Mouse (Mus musculus) midbrain, embryonic 12.5 days (tissue): ENCODE results near the gene Wdr83. TPM values are rescaled to one million over a fixed set of nuclear protein-coding genes. Genes with fewer than 3 reads are reported as not detected.

ENCODE experiments used
- ATAC-seq: fragments of 200-750 bp; cut with Nextera tagmentation; 2 replicates; pipeline ENCODE4 v1.8.0; 2017; ENCODE audit warnings: low read depth, moderate TSS enrichment, moderate library complexity; ENCODE audit not compliant: low FRiP score
- H3K27ac ChIP-seq: fragments of 300-500 bp; sonication (generic); replicated peaks from 2 replicates; pipeline ENCODE4 v1.5.1; 2016; ENCODE audit warnings: mild to moderate bottlenecking
- H3K27me3 ChIP-seq: fragments of 300-500 bp; sonication (generic); 2 replicates; pipeline ENCODE4 v1.6.1; 2016; ENCODE audit warnings: mild to moderate bottlenecking
- H3K36me3 ChIP-seq: fragments of 300-500 bp; sonication (generic); 2 replicates; pipeline ENCODE4 v1.6.1; 2016
- H3K4me1 ChIP-seq: fragments of 300-500 bp; sonication (generic); 2 replicates; pipeline ENCODE4 v1.6.1; 2016
- H3K4me2 ChIP-seq: fragments of 300-500 bp; sonication (generic); replicated peaks from 2 replicates; pipeline ENCODE4 v1.6.1; 2016; ENCODE audit warnings: mild to moderate bottlenecking, moderate library complexity
- H3K4me3 ChIP-seq: fragments of 300-500 bp; sonication (generic); 2 replicates; pipeline ENCODE4 v1.5.1; 2016; ENCODE audit warnings: mild to moderate bottlenecking
- H3K9ac ChIP-seq: fragments of 300-500 bp; sonication (generic); replicated peaks from 2 replicates; pipeline ENCODE4 v1.6.1; 2016; ENCODE audit warnings: mild to moderate bottlenecking, moderate library complexity
- H3K9me3 ChIP-seq: fragments of 300-500 bp; sonication (generic); 2 replicates; pipeline ENCODE4 v1.6.1; 2016; ENCODE audit warnings: mild to moderate bottlenecking
- WGBS: fragments of 180-500 bp; shearing (Covaris S2); methylation state at CpG from one replicate; pipeline ENCODE4 v1.1.7; 2016; 5-methylcytosine and 5-hydroxymethylcytosine counted together
- polyA plus RNA-seq: library from polyadenylated mRNA; unstranded; fragments of >200 nt; fragmentation: Nextera tagmentation; extraction: Ambion mirVana; gene quantifications from 2 replicates; pipeline ENCODE4 v1.2.1, GENCODE M21; 2016

Wdr83 gene
- polyA plus RNA-seq, 1 experiment from 2014 or later, result 54.2 TPM

DNA sequence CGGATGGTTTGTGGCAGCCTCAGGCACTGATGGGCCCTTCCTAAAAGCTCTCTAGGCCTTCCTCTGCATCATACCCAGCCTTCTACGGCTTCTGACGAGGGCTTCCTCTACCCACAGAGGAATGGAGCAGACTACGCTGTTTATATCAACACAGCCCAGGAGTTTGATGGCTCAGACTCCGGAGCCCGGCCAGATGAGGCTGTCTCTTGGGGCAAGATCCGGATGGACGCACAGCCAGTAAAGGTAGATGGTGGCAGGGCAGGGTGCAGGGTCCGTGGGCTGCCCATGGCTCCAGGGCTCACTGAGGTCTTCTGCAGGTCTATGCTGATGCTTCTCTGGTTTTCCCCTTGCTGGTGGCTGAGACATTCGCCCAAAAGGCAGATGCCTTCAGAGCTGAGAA lies 6.5 kb downstream of the Wdr83 start:
- ATAC-seq, result no peak
- no peak overlapping the region for H3K4me2 ChIP-seq
- no peak overlapping the region for H3K27ac ChIP-seq
- H3K9ac ChIP-seq, result no peak overlapping the region
- no peak overlapping the region for H3K4me3 ChIP-seq
- peaks cover 54% of the 10 kb centered on the region for H3K36me3 ChIP-seq
- H3K4me1 ChIP-seq, result peaks cover 22% of the 10 kb centered on the region
- no peaks in the 10 kb centered on the region for H3K9me3 ChIP-seq
- WGBS, result 90% methylated on average over 10 of the region's 10 CpGs
- H3K27me3 ChIP-seq, result no peaks in the 10 kb centered on the region

GRCm38 (mm10) chr8:85074167-85074566 lies 6.9 kb downstream of the Wdr83 start:
- 87% methylated on average over 10 of the region's 10 CpGs for WGBS
- Histone ChIP-seq H3K4me1 (peaks cover 18% of the 10 kb centered on the region), H3K27me3 (no peaks in the 10 kb centered on the region), H3K9me3 (no peaks in the 10 kb centered on the region), H3K36me3 (peaks cover 54% of the 10 kb centered on the region), H3K4me3 (no peak overlapping the region), H3K4me2 (no peak overlapping the region), H3K9ac (no peak overlapping the region), H3K27ac (no peak overlapping the region)
- ATAC-seq, result no peak

GRCm38 (mm10) chr8:85073041-85073612 lies 8.0 kb downstream of the Wdr83 start:
- H3K4me2 ChIP-seq, result peak overlapping the region; percentile 78; the same call in 1 of the 2 replicates
- no peaks in the 10 kb centered on the region for H3K9me3 ChIP-seq
- H3K36me3 ChIP-seq, result peaks cover 46% of the 10 kb centered on the region
- no peak for ATAC-seq
- no peak overlapping the region for H3K9ac ChIP-seq
- peak overlapping the region; percentile 7; the same call in 1 of the 2 replicates for H3K4me3 ChIP-seq
- 94% methylated on average over 15 of the region's 15 CpGs for WGBS
- H3K4me1 ChIP-seq, result peaks cover 18% of the 10 kb centered on the region
- no peaks in the 10 kb centered on the region for H3K27me3 ChIP-seq
- H3K27ac ChIP-seq, result no peak overlapping the region

DNA sequence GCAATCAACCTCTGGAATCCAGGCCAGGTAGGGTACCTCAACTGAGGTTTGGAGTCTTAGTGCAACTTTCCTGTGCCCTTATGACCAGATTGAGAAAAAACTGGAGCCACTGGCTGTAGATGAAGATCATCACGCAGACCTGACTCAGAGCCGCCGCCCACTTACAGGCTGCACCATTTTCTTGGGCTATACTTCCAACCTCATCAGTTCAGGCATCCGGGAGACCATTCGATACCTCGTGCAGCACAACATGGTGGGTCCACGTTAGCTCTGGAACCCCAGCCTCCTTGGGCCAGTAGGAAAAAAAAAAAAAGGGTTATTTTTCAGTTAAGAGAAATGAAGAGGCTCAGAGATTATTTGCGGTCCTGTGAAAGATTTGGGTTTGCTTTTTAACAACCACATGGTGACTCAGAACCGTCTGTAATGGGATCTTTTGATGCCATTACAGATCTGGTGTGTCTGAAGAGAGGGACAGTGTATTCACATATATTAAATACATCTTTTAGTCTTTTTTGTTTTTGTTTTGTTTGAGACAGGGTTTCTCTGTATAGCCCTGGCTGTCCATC lies 8.7 kb downstream of the Wdr83 start:
- Histone ChIP-seq H3K36me3 (peaks cover 45% of the 10 kb centered on the region), H3K9me3 (no peaks in the 10 kb centered on the region), H3K27ac (peak overlapping the region; percentile 95), H3K4me2 (peak overlapping the region; percentile 78), H3K4me3 (peak overlapping the region; percentile 90), H3K4me1 (peaks cover 18% of the 10 kb centered on the region), H3K27me3 (no peaks in the 10 kb centered on the region), H3K9ac (peak overlapping the region; percentile 84)
- ATAC-seq, result 0 out of 2 replicates have a peak, but pooled peaks have one; percentile 20
- 43% methylated on average over 9 of the region's 9 CpGs for WGBS

DNA sequence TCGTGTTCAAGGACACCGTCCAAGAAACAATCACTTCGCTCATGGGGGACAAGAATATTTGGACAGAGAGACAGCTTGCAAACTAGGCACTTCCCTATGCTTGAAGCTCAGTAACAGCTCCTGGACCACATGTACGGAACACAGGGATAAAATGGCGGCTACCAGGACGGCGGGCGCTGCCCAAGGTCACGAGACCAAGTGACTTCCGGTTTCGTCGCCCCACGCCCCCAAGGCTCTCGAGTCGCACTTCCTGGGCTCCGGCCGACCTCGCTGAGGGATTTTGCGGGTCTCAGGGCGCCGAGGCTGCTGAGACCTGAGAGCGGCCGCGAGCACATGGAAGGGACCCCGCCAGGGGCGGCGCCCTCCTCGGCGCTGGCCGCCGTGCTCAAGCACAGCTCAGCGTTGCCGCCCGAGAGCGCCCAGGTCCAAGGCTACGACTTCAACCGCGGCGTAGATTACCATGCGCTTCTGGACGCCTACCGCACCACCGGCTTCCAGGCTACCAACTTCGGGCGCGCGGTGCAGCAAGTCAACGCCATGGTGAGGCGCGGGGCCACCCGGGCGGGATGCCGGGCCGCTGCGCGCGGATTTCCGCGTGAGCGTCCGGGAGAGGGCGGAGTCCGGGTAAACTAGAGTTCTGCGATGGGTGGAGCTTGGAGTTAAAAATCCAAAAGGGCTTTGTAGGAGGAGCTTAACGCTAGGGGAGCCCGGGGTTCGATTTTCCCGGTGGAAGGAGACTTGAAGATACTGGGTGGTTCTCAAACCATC lies 9.4 kb downstream of the Wdr83 start, which contains the start of gene Dhps:
Dhps (plus strand) TSS at position 244 of the 768 bp plus-strand sequence.
- H3K9ac ChIP-seq, result peak within 1 kb of the TSS; percentile 84
- H3K4me2 ChIP-seq, result peak within 1 kb of the TSS; percentile 78
- under 1% methylated on average over 68 of the region's 68 CpGs for WGBS
- ATAC-seq, result peak; percentile 90
- peaks cover 14% of the 10 kb centered on the region for H3K4me1 ChIP-seq
- no peaks in the 10 kb centered on the region for H3K27me3 ChIP-seq
- peak within 1 kb of the TSS; percentile 95 for H3K27ac ChIP-seq
- H3K36me3 ChIP-seq, result peaks cover 42% of the 10 kb centered on the region
- peak within 1 kb of the TSS; percentile 90 for H3K4me3 ChIP-seq
- H3K9me3 ChIP-seq, result no peaks in the 10 kb centered on the region

DNA sequence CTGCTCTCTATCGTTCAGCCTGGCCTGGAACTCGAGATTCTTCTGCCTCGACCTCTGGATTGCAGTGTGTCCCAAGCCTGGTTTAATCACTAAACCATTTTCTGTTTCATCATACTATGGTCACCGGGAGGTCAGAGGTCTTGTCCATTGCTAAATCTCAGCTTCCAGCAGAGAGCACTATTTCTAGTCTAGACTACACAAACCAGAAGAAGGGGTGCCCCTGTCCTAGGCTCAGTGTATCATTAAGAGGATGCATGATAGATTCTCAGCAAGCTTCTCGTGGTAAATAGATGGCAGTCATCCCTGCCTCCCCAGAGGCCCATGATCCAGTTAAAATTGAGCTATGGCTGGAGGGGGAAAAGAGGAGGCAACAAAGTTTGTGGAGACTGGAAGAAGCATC lies 10.1 kb downstream of the Wdr83 start:
- no peak for ATAC-seq
- H3K4me1 ChIP-seq, result peaks cover 14% of the 10 kb centered on the region
- H3K36me3 ChIP-seq, result peaks cover 41% of the 10 kb centered on the region
- H3K4me2 ChIP-seq, result peak overlapping the region; percentile 78
- H3K9ac ChIP-seq, result no peak overlapping the region
- peak overlapping the region; percentile 90 for H3K4me3 ChIP-seq
- WGBS, result 87% methylated on average over 5 of the region's 5 CpGs
- no peaks in the 10 kb centered on the region for H3K27me3 ChIP-seq
- H3K27ac ChIP-seq, result peak overlapping the region; percentile 95
- H3K9me3 ChIP-seq, result no peaks in the 10 kb centered on the region

DNA sequence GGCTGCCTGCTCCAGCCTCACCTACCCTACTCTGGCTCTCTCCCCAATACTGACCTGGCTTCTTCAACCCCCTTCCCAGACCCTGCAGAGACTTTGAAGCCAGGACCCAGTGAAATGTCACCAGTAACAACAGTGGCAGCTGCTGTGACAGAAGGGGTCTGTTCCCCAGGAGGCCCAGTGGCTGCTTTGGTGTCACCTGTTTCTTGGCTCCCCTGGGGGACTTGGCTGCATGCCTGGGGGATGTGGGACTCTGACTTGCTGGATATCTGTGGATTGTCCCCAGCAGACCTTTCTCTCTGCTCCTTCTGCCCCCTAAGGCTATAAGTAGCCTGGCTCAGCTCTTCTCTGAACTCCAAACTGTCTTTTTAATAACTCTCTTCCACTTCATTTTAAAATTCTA lies 13.1 kb downstream of the Wdr83 start, which contains the start of gene Gm5741:
Gm5741 (minus strand) TSS at position 1 of the 400 bp plus-strand sequence.
- H3K27me3 ChIP-seq, result no peaks in the 10 kb centered on the region
- no peak within 1 kb of the TSS for H3K4me2 ChIP-seq
- H3K27ac ChIP-seq, result no peak within 1 kb of the TSS
- H3K4me1 ChIP-seq, result peaks cover 13% of the 10 kb centered on the region
- H3K9me3 ChIP-seq, result no peaks in the 10 kb centered on the region
- no peak for ATAC-seq
- H3K9ac ChIP-seq, result no peak within 1 kb of the TSS
- H3K4me3 ChIP-seq, result no peak within 1 kb of the TSS
- peaks cover 20% of the 10 kb centered on the region for H3K36me3 ChIP-seq

GRCm38 (mm10) chr8:85067155-85067554 lies 14.0 kb downstream of the Wdr83 start:
- Histone ChIP-seq H3K4me2 (no peak overlapping the region), H3K27ac (no peak overlapping the region), H3K36me3 (peaks cover 28% of the 10 kb centered on the region), H3K4me1 (peaks cover 5% of the 10 kb centered on the region), H3K4me3 (no peak overlapping the region), H3K27me3 (no peaks in the 10 kb centered on the region), H3K9me3 (no peaks in the 10 kb centered on the region), H3K9ac (no peak overlapping the region)
- no peak for ATAC-seq
- 96% methylated on average over 2 of the region's 2 CpGs for WGBS

DNA sequence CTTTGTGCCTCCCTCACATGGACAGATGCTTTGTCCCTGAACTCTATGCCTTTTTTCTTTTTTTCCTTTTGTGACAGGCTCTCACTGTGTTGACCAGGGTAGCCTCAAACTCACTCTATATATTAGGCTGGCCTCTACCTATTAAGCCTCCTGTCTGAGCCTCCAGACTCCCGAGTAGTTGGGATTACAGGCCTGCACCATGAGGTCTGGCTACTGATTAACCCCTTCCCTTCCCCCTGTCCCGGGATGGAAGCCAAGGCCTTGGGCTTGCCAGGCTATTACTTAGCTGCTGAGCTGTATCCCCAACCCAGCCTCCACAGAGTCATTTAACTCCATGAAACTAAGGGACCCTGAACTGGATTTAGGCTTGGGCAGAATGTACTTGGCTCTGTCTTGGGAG lies 15.9 kb downstream of the Wdr83 start:
- Histone ChIP-seq H3K4me2 (no peak overlapping the region), H3K4me3 (no peak overlapping the region), H3K9me3 (no peaks in the 10 kb centered on the region), H3K27ac (no peak overlapping the region), H3K4me1 (peaks cover 18% of the 10 kb centered on the region), H3K36me3 (peaks cover 32% of the 10 kb centered on the region), H3K27me3 (no peaks in the 10 kb centered on the region), H3K9ac (no peak overlapping the region)
- WGBS, result 42% methylated on average over 2 of the region's 2 CpGs
- ATAC-seq, result no peak

- no peak for ATAC-seq
- Histone ChIP-seq H3K27me3 (no peaks in the 10 kb centered on the region), H3K4me2 (no peak overlapping the region), H3K36me3 (peaks cover 27% of the 10 kb centered on the region), H3K4me3 (no peak overlapping the region), H3K9ac (no peak overlapping the region), H3K9me3 (no peaks in the 10 kb centered on the region), H3K4me1 (peaks cover 18% of the 10 kb centered on the region), H3K27ac (no peak overlapping the region)
- WGBS, result 96% methylated on average over 4 of the region's 4 CpGs
Observed at GRCm38 (mm10) chr8:85062603-85063002, 18.5 kb downstream of the Wdr83 start.

DNA sequence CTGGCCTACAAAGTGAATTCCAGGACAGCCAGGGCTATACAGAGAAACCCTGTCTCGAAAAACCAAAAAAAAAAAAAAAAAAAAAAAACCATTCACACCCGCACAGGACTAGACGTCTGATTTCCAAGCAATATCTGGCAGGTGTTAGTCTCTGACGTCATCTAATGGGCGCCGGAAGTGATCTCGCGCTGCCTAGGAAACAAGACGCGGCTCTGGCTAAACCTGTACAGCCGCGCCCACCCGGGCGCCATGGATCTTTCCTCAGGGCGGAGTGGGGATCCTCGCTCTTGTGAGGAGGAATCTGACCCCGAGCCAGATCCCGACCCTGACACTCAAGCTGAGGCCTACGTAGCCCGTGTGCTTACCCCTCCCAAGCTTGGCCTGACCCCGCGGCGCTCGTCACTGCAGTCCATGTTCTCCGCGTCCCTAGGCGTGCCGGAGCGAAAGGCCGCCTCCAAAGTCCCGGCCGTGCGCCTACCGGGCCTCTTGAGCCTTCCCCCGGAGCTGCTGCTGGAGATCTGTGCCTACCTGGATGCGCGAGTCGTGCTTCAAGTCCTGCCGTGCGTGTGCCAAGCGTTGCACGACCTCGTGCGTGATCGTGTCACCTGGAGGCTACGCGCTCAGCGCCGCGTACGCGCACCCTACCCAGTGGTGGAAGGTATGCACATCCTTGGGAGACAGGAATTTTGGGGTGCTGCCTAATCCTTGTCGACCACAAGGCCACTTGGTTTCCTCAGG lies 21.1 kb downstream of the Wdr83 start, which contains the start of gene Fbxw9:
Fbxw9 (plus strand) TSS at position 177 of the 738 bp plus-strand sequence.
- H3K27ac ChIP-seq, result 0 out of 2 replicates have a peak within 1 kb of the TSS, but pooled peaks have one; percentile 1
- WGBS, result under 1% methylated on average over 53 of the region's 53 CpGs
- ATAC-seq, result peak; percentile 93

More for the DNA sequence above, 21.1 kb downstream of the Wdr83 start, which contains the start of gene Fbxw9:
- H3K9ac ChIP-seq, result peak within 1 kb of the TSS; percentile 71
- H3K27me3 ChIP-seq, result no peaks in the 10 kb centered on the region
- H3K4me1 ChIP-seq, result peaks cover 18% of the 10 kb centered on the region
- H3K9me3 ChIP-seq, result no peaks in the 10 kb centered on the region
- peaks cover 30% of the 10 kb centered on the region for H3K36me3 ChIP-seq
- peak within 1 kb of the TSS; percentile 92 for H3K4me2 ChIP-seq
- H3K4me3 ChIP-seq, result peak within 1 kb of the TSS; percentile 68
